Mouse (Mus musculus) forebrain, embryonic 12.5 days (tissue): ENCODE measurements around the gene Ugp2. TPM values are rescaled to one million over a fixed set of nuclear protein-coding genes. Genes with fewer than 3 reads are reported as not detected.

Experiments used
- ATAC-seq: fragments of 200-750 bp; cut with Nextera tagmentation; 2 replicates; pipeline ENCODE4 v1.8.0; 2017; ENCODE audit warnings: moderate TSS enrichment; ENCODE audit not compliant: low FRiP score
- H3K27ac ChIP-seq: fragments of 300-500 bp; sonication (generic); 2 replicates; pipeline ENCODE4 v1.5.1; 2016; ENCODE audit warnings: mild to moderate bottlenecking
- H3K27me3 ChIP-seq: fragments of 300-500 bp; sonication (generic); 2 replicates; pipeline ENCODE4 v1.6.1; 2016; ENCODE audit warnings: mild to moderate bottlenecking
- H3K36me3 ChIP-seq: fragments of 300-500 bp; sonication (generic); replicated peaks from 2 replicates; pipeline ENCODE4 v1.6.1; 2016; ENCODE audit warnings: mild to moderate bottlenecking
- H3K4me1 ChIP-seq: fragments of 300-500 bp; sonication (generic); 2 replicates; pipeline ENCODE4 v1.6.1; 2016
- H3K4me2 ChIP-seq: fragments of 300-500 bp; sonication (generic); 2 replicates; pipeline ENCODE4 v1.6.1; 2016; ENCODE audit warnings: mild to moderate bottlenecking, moderate library complexity
- H3K4me3 ChIP-seq: fragments of 300-500 bp; sonication (generic); replicated peaks from 2 replicates; pipeline ENCODE4 v1.5.1; 2016; ENCODE audit warnings: mild to moderate bottlenecking
- H3K9ac ChIP-seq: fragments of 300-500 bp; sonication (generic); 2 replicates; pipeline ENCODE4 v1.6.1; 2016; ENCODE audit warnings: mild to moderate bottlenecking
- H3K9me3 ChIP-seq: fragments of 300-500 bp; sonication (generic); 2 replicates; pipeline ENCODE4 v1.6.1; 2016
- WGBS: fragments of 180-500 bp; shearing (Covaris S2); methylation state at CpG from one replicate; pipeline ENCODE4 v1.1.7; 2016; 5-methylcytosine and 5-hydroxymethylcytosine counted together
- polyA plus RNA-seq: library from polyadenylated mRNA; unstranded; fragments of >200 nt; fragmentation: Nextera tagmentation; extraction: Ambion mirVana; gene quantifications from 2 replicates; pipeline ENCODE4 v1.2.1, GENCODE M21; 2016

Gene Ugp2
- 59.8 and 60.8 TPM in 2 replicates for polyA plus RNA-seq

GRCm38 (mm10) chr11:21371122-21371806 is at the start of gene Ugp2:
Gene Ugp2, minus strand, starts transcription at chr11:21371201.
- H3K9me3 ChIP-seq: no peaks in the 10 kb centered on the region
- peak; percentile 99 for ATAC-seq
- 5% methylated on average over 37 of the region's 38 CpGs for WGBS
- H3K27ac ChIP-seq: peak within 1 kb of the TSS; percentile 84
- no peaks in the 10 kb centered on the region for H3K27me3 ChIP-seq
- H3K9ac ChIP-seq: peak within 1 kb of the TSS; percentile 82
- H3K4me1 ChIP-seq: peaks cover 19% of the 10 kb centered on the region
- H3K4me3 ChIP-seq: peak within 1 kb of the TSS; percentile 83
- H3K36me3 ChIP-seq: no peaks in the 10 kb centered on the region
- peak within 1 kb of the TSS; percentile 55 for H3K4me2 ChIP-seq

- H3K9me3 ChIP-seq: no peaks in the 10 kb centered on the region
- ATAC-seq: no peak
- H3K36me3 ChIP-seq: no peaks in the 10 kb centered on the region
- H3K27ac ChIP-seq: no peak overlapping the region
- no peak overlapping the region for H3K4me3 ChIP-seq
- 68% methylated on average over 7 of the region's 7 CpGs for WGBS
- no peaks in the 10 kb centered on the region for H3K4me1 ChIP-seq
- no peaks in the 10 kb centered on the region for H3K27me3 ChIP-seq
- H3K4me2 ChIP-seq: no peak overlapping the region
- no peak overlapping the region for H3K9ac ChIP-seq
These were observed 43.9 kb upstream of the Ugp2 start for GRCm38 (mm10) chr11:21414911-21415381.

- WGBS: 93% methylated on average over 4 of the region's 4 CpGs
- Histone ChIP-seq H3K36me3 (no peaks in the 10 kb centered on the region), H3K27me3 (no peaks in the 10 kb centered on the region), H3K9me3 (no peaks in the 10 kb centered on the region), H3K4me2 (no peak overlapping the region), H3K4me1 (no peaks in the 10 kb centered on the region), H3K27ac (no peak overlapping the region), H3K4me3 (no peak overlapping the region), H3K9ac (no peak overlapping the region)
- ATAC-seq: no peak
These were observed 35.7 kb upstream of the Ugp2 start for GRCm38 (mm10) chr11:21406668-21407067.

GRCm38 (mm10) chr11:21406141-21406540 is 35.1 kb upstream of the Ugp2 start:
- H3K27ac ChIP-seq: no peak overlapping the region
- no peaks in the 10 kb centered on the region for H3K9me3 ChIP-seq
- no peaks in the 10 kb centered on the region for H3K4me1 ChIP-seq
- no peak overlapping the region for H3K9ac ChIP-seq
- H3K4me3 ChIP-seq: no peak overlapping the region
- WGBS: 86% methylated on average over 1 of the region's 1 CpGs
- H3K4me2 ChIP-seq: no peak overlapping the region
- no peak for ATAC-seq
- H3K27me3 ChIP-seq: no peaks in the 10 kb centered on the region
- H3K36me3 ChIP-seq: no peaks in the 10 kb centered on the region

GRCm38 (mm10) chr11:21403877-21404276 is 32.9 kb upstream of the Ugp2 start:
- 87% methylated on average over 1 of the region's 1 CpGs for WGBS
- H3K27ac ChIP-seq: no peak overlapping the region
- H3K4me3 ChIP-seq: no peak overlapping the region
- no peaks in the 10 kb centered on the region for H3K4me1 ChIP-seq
- H3K27me3 ChIP-seq: no peaks in the 10 kb centered on the region
- H3K9me3 ChIP-seq: no peaks in the 10 kb centered on the region
- ATAC-seq: no peak
- H3K9ac ChIP-seq: no peak overlapping the region
- no peaks in the 10 kb centered on the region for H3K36me3 ChIP-seq
- H3K4me2 ChIP-seq: no peak overlapping the region

GRCm38 (mm10) chr11:21402481-21403254 is 31.7 kb upstream of the Ugp2 start:
- Histone ChIP-seq H3K9ac (no peak overlapping the region), H3K4me3 (no peak overlapping the region), H3K27me3 (no peaks in the 10 kb centered on the region), H3K36me3 (no peaks in the 10 kb centered on the region), H3K4me1 (no peaks in the 10 kb centered on the region), H3K27ac (no peak overlapping the region), H3K9me3 (no peaks in the 10 kb centered on the region), H3K4me2 (no peak overlapping the region)
- 71% methylated on average over 5 of the region's 5 CpGs for WGBS
- no peak for ATAC-seq

- no peak overlapping the region for H3K4me3 ChIP-seq
- no peaks in the 10 kb centered on the region for H3K36me3 ChIP-seq
- WGBS: 91% methylated on average over 2 of the region's 2 CpGs
- H3K9ac ChIP-seq: no peak overlapping the region
- no peaks in the 10 kb centered on the region for H3K4me1 ChIP-seq
- no peaks in the 10 kb centered on the region for H3K9me3 ChIP-seq
- H3K4me2 ChIP-seq: no peak overlapping the region
- no peaks in the 10 kb centered on the region for H3K27me3 ChIP-seq
- H3K27ac ChIP-seq: no peak overlapping the region
- no peak for ATAC-seq
These were observed 30.2 kb upstream of the Ugp2 start for GRCm38 (mm10) chr11:21401248-21401647.

- ATAC-seq: no peak
- no peak overlapping the region for H3K27ac ChIP-seq
- 65% methylated on average over 5 of the region's 5 CpGs for WGBS
- H3K4me2 ChIP-seq: no peak overlapping the region
- no peaks in the 10 kb centered on the region for H3K4me1 ChIP-seq
- no peaks in the 10 kb centered on the region for H3K36me3 ChIP-seq
- no peaks in the 10 kb centered on the region for H3K9me3 ChIP-seq
- no peak overlapping the region for H3K4me3 ChIP-seq
- H3K27me3 ChIP-seq: no peaks in the 10 kb centered on the region
- H3K9ac ChIP-seq: no peak overlapping the region
These were observed 28.2 kb upstream of the Ugp2 start for GRCm38 (mm10) chr11:21399186-21399681.

- no peaks in the 10 kb centered on the region for H3K4me1 ChIP-seq
- H3K4me2 ChIP-seq: no peak overlapping the region
- H3K36me3 ChIP-seq: no peaks in the 10 kb centered on the region
- H3K4me3 ChIP-seq: no peak overlapping the region
- no peak overlapping the region for H3K9ac ChIP-seq
- H3K27ac ChIP-seq: no peak overlapping the region
- no peaks in the 10 kb centered on the region for H3K9me3 ChIP-seq
- WGBS: 77% methylated on average over 7 of the region's 7 CpGs
- no peak for ATAC-seq
- no peaks in the 10 kb centered on the region for H3K27me3 ChIP-seq
These were observed 27.5 kb upstream of the Ugp2 start for GRCm38 (mm10) chr11:21398464-21398863.

- no peak for ATAC-seq
- no peaks in the 10 kb centered on the region for H3K36me3 ChIP-seq
- H3K4me2 ChIP-seq: no peak overlapping the region
- H3K9ac ChIP-seq: no peak overlapping the region
- WGBS: 85% methylated on average over 4 of the region's 4 CpGs
- H3K9me3 ChIP-seq: no peaks in the 10 kb centered on the region
- no peaks in the 10 kb centered on the region for H3K27me3 ChIP-seq
- H3K4me3 ChIP-seq: no peak overlapping the region
- no peaks in the 10 kb centered on the region for H3K4me1 ChIP-seq
- no peak overlapping the region for H3K27ac ChIP-seq
These were observed 15.8 kb upstream of the Ugp2 start for GRCm38 (mm10) chr11:21386790-21387189.

- Histone ChIP-seq H3K4me3 (no peak overlapping the region), H3K4me2 (no peak overlapping the region), H3K36me3 (no peaks in the 10 kb centered on the region), H3K27ac (no peak overlapping the region), H3K9me3 (no peaks in the 10 kb centered on the region), H3K9ac (no peak overlapping the region), H3K4me1 (peaks cover 11% of the 10 kb centered on the region), H3K27me3 (no peaks in the 10 kb centered on the region)
- ATAC-seq: no peak
- WGBS: 86% methylated on average over 3 of the region's 3 CpGs
These were observed 3.1 kb upstream of the Ugp2 start for GRCm38 (mm10) chr11:21374096-21374495.

- Histone ChIP-seq H3K27ac (peak overlapping the region; percentile 84), H3K9me3 (no peaks in the 10 kb centered on the region), H3K36me3 (no peaks in the 10 kb centered on the region), H3K4me2 (peak overlapping the region; percentile 55), H3K9ac (peak overlapping the region; percentile 82), H3K27me3 (no peaks in the 10 kb centered on the region), H3K4me3 (peak overlapping the region; percentile 83), H3K4me1 (peaks cover 19% of the 10 kb centered on the region)
- peak; percentile 92 for ATAC-seq
- WGBS: under 1% methylated on average over 60 of the region's 69 CpGs
These were observed 441 bp downstream of the Ugp2 start for GRCm38 (mm10) chr11:21370399-21371121.
